Mouse (Mus musculus): ENCODE data around the gene Rab17. TPM values are rescaled to one million over a fixed set of nuclear protein-coding genes. Genes with fewer than 3 reads are reported as not detected.

The Rab17 gene
- not detected for polyA plus RNA-seq (2017; shearing (Covaris generic))

GRCm38 (mm10) chr1:90969347-90969784 lies at the start of gene Rab17:
Gene Rab17, minus strand, starts transcription at chr1:90969661.

GRCm38 (mm10) chr1:90998268-90998890 lies 28.9 kb upstream of the Rab17 start, which contains the start of gene Lrrfip1:
Gene Lrrfip1, plus strand, starts transcription at chr1:90998737.

GRCm38 (mm10) chr1:90952808-90953207 lies 16.7 kb downstream of the Rab17 start, which contains the start of gene Prlh:
Gene Prlh, plus strand, starts transcription at chr1:90953108.

GRCm38 (mm10) chr1:90914948-90915569 lies 54.4 kb downstream of the Rab17 start, which contains the start of gene Mlph:
Gene Mlph, plus strand, starts transcription at chr1:90915085.

Other genes starting within 250 kb of the Rab17 start
- gene Col6a3, start 125.7 kb downstream of the Rab17 start, polyA plus RNA-seq (2017; shearing (Covaris generic)), result not detected
- gene Mlph, start 54.6 kb downstream of the Rab17 start, polyA plus RNA-seq (2017; shearing (Covaris generic)), result not detected
- gene Prlh, start 16.6 kb downstream of the Rab17 start, polyA plus RNA-seq (2017; shearing (Covaris generic)), result not detected
- gene Lrrfip1, start 29.1 kb upstream of the Rab17 start, polyA plus RNA-seq (2017; shearing (Covaris generic)), result 286 TPM
- 1.5 TPM for gene Rbm44, start 175.4 kb upstream of the Rab17 start, polyA plus RNA-seq (2017; shearing (Covaris generic))
- gene Ramp1, start 210.2 kb upstream of the Rab17 start, polyA plus RNA-seq (2017; shearing (Covaris generic)), result 32.7 TPM